Mouse (Mus musculus): ENCODE measurements around the gene Grip1.

- TF ChIP-seq CTCF (IDR thresholded peaks at IDR 0.05; ENCODE audit: low read depth, low read length) (no peak), POLR2A (IDR thresholded peaks at IDR 0.05; ENCODE audit: extremely low read depth, insufficient read depth, low read length) (no peak)
Measured at GRCm38 (mm10) chr10:119933362-119933761, 479.7 kb downstream of the Grip1 start.

All from liver, adult 2 months (tissue).